Mouse (Mus musculus): ENCODE measurements at regions not wholly inside any gene's neighbourhood (a gene's known extent, or its start where the extent isn't known, plus 50 kb on each side); places are given as distances from the start of the nearest gene placed in this dataset.
"Not testable (repeated sequence)": the region's sequence is repeated elsewhere in the genome, so short reads cannot be mapped to it uniquely, and the experiment has no call there.

DNA sequence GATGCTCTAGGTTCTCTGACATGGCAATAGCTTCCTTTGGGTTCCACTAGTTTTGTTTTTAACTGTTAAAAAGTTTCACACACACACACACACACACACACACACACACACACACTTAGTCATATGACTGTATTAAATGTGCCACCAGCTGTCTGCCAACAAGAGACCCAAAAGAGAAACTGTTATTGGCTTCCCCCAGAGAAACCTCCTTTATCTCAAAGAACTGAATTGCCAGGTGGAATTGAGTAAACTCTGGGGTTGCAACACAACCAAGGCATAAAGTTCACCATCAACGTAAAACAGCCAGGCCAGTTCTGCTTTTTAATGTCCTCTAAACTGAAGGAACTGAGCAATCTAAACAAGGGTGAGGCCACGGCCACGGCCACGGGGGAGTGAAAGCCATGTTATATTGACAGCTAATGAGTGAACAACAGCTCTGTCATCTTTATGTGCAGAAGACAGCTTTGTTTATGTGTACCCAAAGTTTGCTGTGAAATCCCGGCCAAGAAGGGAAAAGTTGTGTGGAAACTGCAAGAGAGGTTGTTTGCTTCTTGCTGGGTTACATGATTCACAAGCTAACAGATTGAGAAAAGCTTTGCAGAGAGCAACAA, 69.3 kb downstream of the Btg1 start:
- DNase-seq: no peak

DNA sequence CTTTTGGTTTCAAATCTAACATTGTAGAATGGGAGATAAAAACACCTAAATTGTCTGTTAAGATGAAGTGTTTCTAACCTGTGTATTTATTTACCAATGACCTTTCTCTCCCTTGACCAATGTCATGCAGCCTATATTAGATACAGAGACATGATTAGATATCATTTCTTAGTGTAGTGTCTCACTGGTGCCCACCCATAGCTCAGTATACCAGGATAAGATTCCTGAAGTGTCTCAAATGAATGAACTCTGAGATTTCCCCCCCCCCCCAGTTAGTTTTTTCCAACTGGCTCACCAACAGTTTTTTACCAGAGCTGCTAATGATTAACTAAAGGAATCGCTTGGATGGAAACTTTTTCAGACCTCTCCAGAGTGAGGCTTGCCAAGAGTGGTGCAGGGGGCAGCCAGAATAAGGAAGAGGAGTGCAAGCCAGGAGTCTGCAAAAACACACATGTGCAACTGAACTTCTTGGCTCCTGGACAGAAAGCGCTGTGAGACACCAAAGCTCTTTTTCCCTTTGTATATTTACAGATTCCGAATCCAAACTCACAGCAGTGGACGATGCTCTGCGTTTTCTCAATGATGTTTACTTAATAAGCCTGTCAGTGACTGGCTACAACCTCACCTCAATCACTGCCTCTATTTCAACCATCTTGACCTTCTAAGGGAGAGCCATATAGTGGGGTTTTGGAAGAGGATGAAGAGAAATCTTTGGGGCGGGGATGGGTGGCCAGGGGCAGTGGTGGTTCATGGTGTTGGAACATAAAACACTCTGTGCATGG, 70.0 kb downstream of the Btg1 start:
- DNase-seq: no peak

- DNase-seq: no peak
Observed at GRCm38 (mm10) chr10:96687441-96687772, 70.6 kb downstream of the Btg1 start.

- no peak for DNase-seq
Observed at GRCm38 (mm10) chr10:96689976-96690867, 73.4 kb downstream of the Btg1 start.

GRCm38 (mm10) chr10:96690868-96691302, 74.1 kb downstream of the Btg1 start:
- DNase-seq: peak; percentile 19

DNA sequence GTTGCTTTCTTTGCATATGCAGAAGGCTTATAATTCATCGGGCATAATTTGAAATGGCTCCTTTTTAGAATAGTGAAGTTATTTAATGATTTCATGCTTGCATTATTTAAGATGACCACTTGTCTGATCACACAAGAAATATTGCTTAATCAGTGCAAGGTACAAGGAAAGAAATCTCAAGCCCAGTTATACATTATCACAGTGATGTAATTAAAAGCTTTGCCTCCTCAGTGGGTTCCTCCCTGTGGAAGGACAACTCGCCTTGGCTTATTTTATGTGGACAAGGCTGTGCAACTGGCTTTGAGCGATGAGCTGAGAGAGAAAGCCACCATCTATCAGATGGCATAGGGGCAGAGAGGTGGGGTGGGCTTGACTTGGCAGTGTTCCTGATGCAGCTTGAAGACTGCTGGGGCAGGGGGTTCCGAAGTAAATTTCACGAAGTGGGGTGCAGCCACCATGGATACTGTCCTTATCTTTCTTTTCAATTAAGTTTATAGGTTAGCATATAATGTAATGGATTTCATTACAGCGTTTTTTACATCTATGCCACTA, 74.6 kb downstream of the Btg1 start:
- DNase-seq: no peak

- DNase-seq: no peak
Observed at GRCm38 (mm10) chr10:96692821-96693220, 76.0 kb downstream of the Btg1 start.

DNA sequence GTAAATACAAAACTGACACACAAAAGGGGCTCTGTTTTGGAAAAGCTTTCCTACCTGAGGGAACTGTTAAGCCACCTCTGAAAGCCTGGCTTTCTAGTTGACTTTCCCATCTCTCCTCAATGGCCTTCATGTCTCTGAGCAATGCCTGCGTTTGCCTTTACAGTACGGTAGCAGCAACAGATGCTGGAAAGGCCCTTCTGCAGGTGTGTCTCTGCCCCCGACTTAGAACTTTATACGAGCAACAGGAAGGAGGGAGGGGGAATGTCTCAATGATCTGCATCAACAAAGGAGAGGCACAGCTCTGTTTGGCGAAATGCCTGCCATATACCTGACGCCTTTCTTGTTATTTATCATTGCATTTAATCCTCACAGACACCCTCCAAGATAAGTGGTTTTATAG, 77.0 kb downstream of the Btg1 start:
- DNase-seq: no peak

DNA sequence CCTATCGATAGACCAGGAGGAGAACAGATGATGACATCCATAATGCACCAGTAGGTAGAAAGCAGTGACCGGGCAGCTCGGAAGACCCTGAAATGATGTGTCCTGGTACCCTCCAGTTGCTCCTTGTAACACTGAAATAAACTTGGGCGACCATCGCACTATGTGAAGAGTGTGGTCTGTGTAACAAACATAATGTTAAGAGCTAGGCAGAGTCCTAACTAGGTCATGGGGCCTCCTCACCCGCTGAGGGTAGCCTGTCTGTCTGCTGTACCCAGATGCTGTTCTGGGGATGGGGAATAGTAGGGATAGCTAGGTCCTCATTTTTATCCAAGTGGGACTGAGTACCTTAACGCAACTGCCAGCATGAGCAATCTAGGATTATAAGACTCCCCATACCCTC, 79.8 kb downstream of the Btg1 start:
- DNase-seq: no peak

DNA sequence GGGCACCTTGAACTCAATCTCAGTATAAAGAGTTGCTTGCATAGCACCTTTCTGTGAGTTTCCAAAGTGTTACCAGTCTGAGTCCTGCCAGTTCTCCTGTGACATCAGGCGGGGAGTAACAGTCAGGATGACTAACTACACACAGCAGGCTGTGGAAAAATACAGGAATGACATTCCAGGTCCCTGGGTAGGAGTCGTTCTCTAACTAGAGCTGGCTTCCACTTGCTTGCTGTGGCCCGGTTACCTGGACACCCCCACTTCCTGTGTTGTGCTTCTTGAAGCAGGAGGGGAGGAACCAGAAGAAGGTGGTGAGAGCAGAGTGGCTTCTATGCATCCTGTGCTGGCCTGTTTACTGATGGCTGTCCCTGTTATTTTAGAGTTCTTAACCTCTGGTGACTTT, 81.0 kb downstream of the Btg1 start:
- DNase-seq: peak; percentile 17

- no peak for DNase-seq
Observed at GRCm38 (mm10) chr10:96706656-96707055, 89.8 kb downstream of the Btg1 start.

GRCm38 (mm10) chr10:96708471-96708870, 91.7 kb downstream of the Btg1 start:
- DNase-seq: no peak

GRCm38 (mm10) chr10:96709698-96710356, 93.0 kb downstream of the Btg1 start:
- DNase-seq: no peak

GRCm38 (mm10) chr10:96711993-96712392, 95.2 kb downstream of the Btg1 start:
- no peak for DNase-seq

GRCm38 (mm10) chr10:96714702-96715101, 97.9 kb downstream of the Btg1 start:
- DNase-seq: no peak

DNA sequence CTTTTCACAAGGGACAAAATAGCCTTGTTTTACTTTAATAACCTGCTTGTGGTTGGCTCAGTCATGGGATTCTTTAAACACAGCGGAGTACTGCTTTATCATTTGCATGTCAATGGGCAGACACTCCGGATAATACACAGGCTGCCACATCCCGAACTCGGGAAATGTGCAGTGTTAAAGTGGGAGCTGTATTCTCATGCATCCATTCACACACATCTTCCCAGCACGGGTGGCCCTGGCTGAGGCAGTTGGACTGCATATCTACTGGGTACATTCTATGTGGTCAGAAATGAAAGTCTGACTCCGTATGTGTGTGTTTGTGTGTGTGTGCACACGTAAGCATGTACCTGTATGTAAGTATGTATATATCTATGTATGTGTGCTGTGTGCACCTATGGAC, 100.5 kb downstream of the Btg1 start:
- no peak for DNase-seq

DNA sequence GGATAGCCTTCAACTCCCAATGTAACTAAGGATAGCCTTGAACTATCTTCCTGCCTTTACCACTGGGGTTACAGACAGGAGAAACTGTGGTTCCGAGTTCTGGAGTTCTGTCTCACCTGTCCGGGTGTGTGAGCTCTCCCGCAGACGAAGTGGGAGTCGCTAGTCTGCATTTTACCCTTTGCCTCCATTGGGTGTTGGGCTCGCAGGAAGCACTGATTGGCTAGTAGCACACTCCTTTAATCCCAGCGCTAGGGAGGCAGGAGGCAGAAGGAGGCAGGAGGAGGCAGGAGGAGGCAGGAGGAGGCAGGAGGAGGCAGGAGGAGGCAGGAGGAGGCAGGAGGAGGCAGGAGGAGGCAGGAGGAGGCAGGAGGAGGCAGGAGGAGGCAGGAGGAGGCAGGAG, 101.9 kb downstream of the Btg1 start:
- not testable (repeated sequence) for DNase-seq

GRCm38 (mm10) chr10:96720281-96720711, 103.5 kb downstream of the Btg1 start:
- no peak for DNase-seq

DNA sequence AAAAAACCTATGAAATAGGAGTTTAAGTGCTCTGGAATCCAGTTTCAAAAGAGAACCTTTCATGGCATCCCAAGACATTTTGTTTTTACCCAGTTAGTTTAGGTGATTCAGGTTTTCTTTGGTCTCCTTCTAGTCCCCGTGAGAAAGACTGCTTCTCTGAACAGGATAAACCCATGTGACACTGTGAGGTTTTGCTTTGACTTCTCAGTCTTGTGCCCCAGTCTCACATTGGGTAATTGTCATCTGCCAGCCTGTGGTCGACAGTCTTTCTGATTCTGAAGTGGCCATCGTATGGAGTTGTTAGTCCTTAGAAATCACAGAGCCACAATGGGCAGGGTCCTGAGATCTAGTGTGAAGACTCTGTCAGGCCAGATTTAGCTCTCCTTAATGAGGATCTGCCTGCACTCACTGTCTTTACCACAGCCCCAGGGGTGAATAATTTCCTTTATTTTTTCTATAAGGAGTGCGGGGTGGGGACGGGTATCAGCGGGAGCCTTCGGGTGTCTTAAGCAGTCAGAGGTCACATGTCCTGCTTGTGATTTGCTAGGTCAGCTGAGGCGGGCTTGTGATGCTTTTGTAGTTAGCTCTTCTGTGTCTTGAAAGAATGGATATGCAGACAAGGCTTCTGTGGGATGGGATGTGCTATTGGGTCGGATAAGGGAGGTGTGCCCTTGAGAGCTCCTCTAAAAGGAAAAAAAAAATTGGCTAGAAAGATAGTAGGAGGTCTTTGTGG, 104.3 kb downstream of the Btg1 start:
- DNase-seq: no peak

GRCm38 (mm10) chr10:96722491-96722890, 105.7 kb downstream of the Btg1 start:
- DNase-seq: peak; percentile 18

- DNase-seq: no peak
Observed at GRCm38 (mm10) chr10:96723071-96723470, 106.3 kb downstream of the Btg1 start.
